Comparison of ENCODE assay signal across 21 mouse cellular contexts in the genomic region with DNA sequence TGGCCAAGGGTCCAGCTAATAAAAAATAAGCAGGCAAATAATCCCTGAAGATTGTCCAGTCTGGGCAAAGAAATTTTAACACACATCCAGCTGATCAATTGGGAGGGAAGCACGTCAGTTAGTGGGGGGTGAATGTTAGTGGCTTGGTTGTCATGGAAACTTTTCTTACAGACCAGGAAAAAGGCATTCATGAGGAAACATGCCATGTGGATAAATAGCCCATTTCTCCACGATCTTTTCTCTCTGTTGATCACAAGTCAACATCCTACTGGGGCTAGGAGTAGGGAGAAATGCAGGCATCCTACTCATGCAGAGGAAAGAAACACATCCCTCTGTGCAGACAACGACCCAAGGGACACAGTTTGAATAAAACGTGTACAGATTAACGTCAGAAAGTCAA.
DNase-seq lines count a peak whose midpoint lies in the region; ATAC-seq lines count a peak whose summit lies in the region.
"Had no signal": no experiment of that assay in that cellular context is flagged by ENCODE, and none has a peak within 500 bp of the region (broad histone marks: within the 10 kb centered on the region; RNA-seq: fewer than 3 reads in every experiment).

No protein-coding gene starts in this region.

- no peaks in the 10 kb centered on the region for H3K27me3 ChIP-seq in forebrain, embryonic 12.5 days
- no peaks in the 10 kb centered on the region for H3K27me3 ChIP-seq in forebrain, embryonic 16.5 days (replicated peaks; ENCODE audit: control insufficient read depth, insufficient read depth, low read length)
- H3K27me3 ChIP-seq in midbrain, embryonic 11.5 days (ENCODE audit: control insufficient read depth, insufficient read depth, low read length): no peaks in the 10 kb centered on the region
- no peaks in the 10 kb centered on the region for H3K27me3 ChIP-seq in midbrain, embryonic 15.5 days (replicated peaks)
- H3K27me3 ChIP-seq: embryonic facial prominence, embryonic 12.5 days; forebrain, embryonic 15.5 days; limb, embryonic 13.5 days; liver, embryonic 13.5 days had no signal

- DNase-seq in midbrain, embryonic 11.5 days (ENCODE audit: low spot score, missing footprints): peak; percentile 84
- peak; percentile 1 for DNase-seq in brain, adult 2 months (ENCODE audit: low read depth, low spot score)
- DNase-seq in embryo, embryonic 9.5 days (ENCODE audit: extremely low spot score): peak; percentile 6
- DNase-seq in layer of hippocampus, postnatal 10 days (ENCODE audit: low spot score in 2 of 2): no peak
- DNase-seq: adrenal gland, postnatal 10 days; cerebellum, adult 9-10 months; gastrocnemius, postnatal 25 days; heart, adult 2 months; kidney, adult 11 months; kidney, postnatal 4 days; liver, embryonic 13.5 days; lung, adult 2 months; lung, postnatal 14 days; thymus, adult 2 months; thymus, postnatal 4 days had no signal

- ATAC-seq in forebrain, embryonic 12.5 days (ENCODE audit: low FRiP score): 0 out of 2 replicates have a peak, but pooled peaks have one; percentile 23
- no peak for ATAC-seq in forebrain, embryonic 16.5 days
- peak; percentile 63 for ATAC-seq in midbrain, embryonic 11.5 days (ENCODE audit: low FRiP score)
- ATAC-seq in midbrain, embryonic 15.5 days (replicated peaks): no peak
- ATAC-seq: forebrain, embryonic 15.5 days had no signal

- H3K4me2 ChIP-seq in forebrain, embryonic 12.5 days: no peak overlapping the region
- H3K4me2 ChIP-seq in forebrain, embryonic 16.5 days (ENCODE audit: low read length): no peak overlapping the region
- H3K4me2 ChIP-seq in midbrain, embryonic 11.5 days: no peak overlapping the region
- H3K4me2 ChIP-seq in midbrain, embryonic 15.5 days: no peak overlapping the region
- H3K4me2 ChIP-seq: embryonic facial prominence, embryonic 12.5 days; forebrain, embryonic 15.5 days; limb, embryonic 13.5 days; liver, embryonic 13.5 days had no signal

- WGBS in forebrain, embryonic 12.5 days: 28% methylated on average over 5 of the region's 5 CpGs
- WGBS in forebrain, embryonic 16.5 days: 25% methylated on average over 5 of the region's 5 CpGs
- 32% methylated on average over 5 of the region's 5 CpGs for WGBS in midbrain, embryonic 11.5 days
- WGBS in midbrain, embryonic 15.5 days: 17% methylated on average over 5 of the region's 5 CpGs

- H3K36me3 ChIP-seq in forebrain, embryonic 12.5 days (replicated peaks): no peaks in the 10 kb centered on the region
- no peaks in the 10 kb centered on the region for H3K36me3 ChIP-seq in forebrain, embryonic 16.5 days (ENCODE audit: control insufficient read depth, insufficient read depth)
- no peaks in the 10 kb centered on the region for H3K36me3 ChIP-seq in midbrain, embryonic 11.5 days (ENCODE audit: control insufficient read depth, insufficient read depth, low read length)
- no peaks in the 10 kb centered on the region for H3K36me3 ChIP-seq in midbrain, embryonic 15.5 days (replicated peaks)
- H3K36me3 ChIP-seq: embryonic facial prominence, embryonic 12.5 days; forebrain, embryonic 15.5 days; limb, embryonic 13.5 days; liver, embryonic 13.5 days had no signal

- no peak overlapping the region for H3K9ac ChIP-seq in forebrain, embryonic 12.5 days
- no peak overlapping the region for H3K9ac ChIP-seq in forebrain, embryonic 16.5 days (replicated peaks; ENCODE audit: low read depth, low read length)
- no peak overlapping the region for H3K9ac ChIP-seq in midbrain, embryonic 11.5 days (ENCODE audit: low read length)
- H3K9ac ChIP-seq in midbrain, embryonic 15.5 days: no peak overlapping the region
- H3K9ac ChIP-seq: embryonic facial prominence, embryonic 12.5 days; forebrain, embryonic 15.5 days; limb, embryonic 13.5 days; liver, embryonic 13.5 days had no signal

- no peak overlapping the region for H3K27ac ChIP-seq in forebrain, embryonic 12.5 days
- no peak overlapping the region for H3K27ac ChIP-seq in forebrain, embryonic 16.5 days (ENCODE audit: low read length)
- no peak overlapping the region for H3K27ac ChIP-seq in midbrain, embryonic 11.5 days (ENCODE audit: low read depth, low read length)
- no peak overlapping the region for H3K27ac ChIP-seq in midbrain, embryonic 15.5 days
- H3K27ac ChIP-seq: embryonic facial prominence, embryonic 12.5 days; forebrain, embryonic 15.5 days; heart, adult 2 months; limb, embryonic 13.5 days; liver, embryonic 13.5 days had no signal

- H3K9me3 ChIP-seq in forebrain, embryonic 12.5 days: no peaks in the 10 kb centered on the region
- no peaks in the 10 kb centered on the region for H3K9me3 ChIP-seq in forebrain, embryonic 16.5 days (ENCODE audit: control insufficient read depth, low read length)
- no peaks in the 10 kb centered on the region for H3K9me3 ChIP-seq in midbrain, embryonic 11.5 days (ENCODE audit: control insufficient read depth, low read length)
- no peaks in the 10 kb centered on the region for H3K9me3 ChIP-seq in midbrain, embryonic 15.5 days
- H3K9me3 ChIP-seq: embryonic facial prominence, embryonic 12.5 days; forebrain, embryonic 15.5 days; limb, embryonic 13.5 days; liver, embryonic 13.5 days had no signal

- peaks cover 4% of the 10 kb centered on the region; the same call in 1 of the 2 replicates for H3K4me1 ChIP-seq in forebrain, embryonic 12.5 days
- H3K4me1 ChIP-seq in forebrain, embryonic 16.5 days (replicated peaks; ENCODE audit: control insufficient read depth, insufficient read depth, low read length): no peaks in the 10 kb centered on the region
- 0 out of 2 replicates have a peak, but pooled peaks cover 3% of the 10 kb centered on the region for H3K4me1 ChIP-seq in midbrain, embryonic 11.5 days (ENCODE audit: control insufficient read depth, insufficient read depth, low read length)
- no peaks in the 10 kb centered on the region for H3K4me1 ChIP-seq in midbrain, embryonic 15.5 days
- H3K4me1 ChIP-seq: embryonic facial prominence, embryonic 12.5 days; forebrain, embryonic 15.5 days; limb, embryonic 13.5 days; liver, embryonic 13.5 days had no signal

- H3K4me3 ChIP-seq in forebrain, embryonic 12.5 days (replicated peaks): no peak overlapping the region
- no peak overlapping the region for H3K4me3 ChIP-seq in forebrain, embryonic 16.5 days (replicated peaks; ENCODE audit: low read length)
- H3K4me3 ChIP-seq in midbrain, embryonic 11.5 days (ENCODE audit: low read depth, low read length): no peak overlapping the region
- H3K4me3 ChIP-seq in midbrain, embryonic 15.5 days: no peak overlapping the region
- H3K4me3 ChIP-seq: embryonic facial prominence, embryonic 12.5 days; forebrain, embryonic 15.5 days; heart, adult 2 months; limb, embryonic 13.5 days; liver, embryonic 13.5 days had no signal

Comparison
In these comparisons a context has a peak if more than half of its experiments do, and no peak if none do; other contexts are left out.
1. ATAC-seq: peak in forebrain, embryonic 12.5 days (single experiment) and midbrain, embryonic 11.5 days (single experiment); none in forebrain, embryonic 16.5 days (single experiment) and midbrain, embryonic 15.5 days (single experiment).
2. DNase-seq: peak in midbrain, embryonic 11.5 days (single experiment), brain, adult 2 months (single experiment) and embryo, embryonic 9.5 days (single experiment); none in layer of hippocampus, postnatal 10 days (0 of 2).